Mouse (Mus musculus) lung, postnatal 10 days (tissue): Measurements from ENCODE around the gene Actrt2.

Experiments
- DNase-seq: peaks from one replicate; pipeline ENCODE4 v3.0.0; 2021

The Actrt2 gene

DNA sequence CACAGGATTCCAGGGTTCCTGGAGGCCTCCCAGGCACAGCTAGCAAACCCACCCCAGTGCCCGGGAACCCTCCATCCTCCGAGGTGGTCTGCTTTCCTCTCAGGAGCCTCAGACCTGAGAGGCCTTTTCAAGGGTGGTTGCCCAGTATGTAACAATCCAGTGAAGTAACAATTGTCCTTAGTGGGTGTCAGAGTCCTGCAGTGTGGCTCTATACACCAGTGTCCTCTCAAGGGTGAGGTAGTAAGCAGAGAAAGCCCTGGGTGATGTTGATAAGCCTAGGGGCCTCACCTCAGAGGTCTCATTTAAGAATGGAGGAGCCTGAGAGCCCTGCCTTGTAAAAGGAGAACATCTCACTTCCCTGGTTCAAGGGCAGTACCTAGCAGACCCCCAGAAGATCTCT lies at the start of gene Actrt2:
Actrt2 (minus strand) TSS at position 101 of the 400 bp plus-strand sequence.
- DNase-seq = no peak

DNA sequence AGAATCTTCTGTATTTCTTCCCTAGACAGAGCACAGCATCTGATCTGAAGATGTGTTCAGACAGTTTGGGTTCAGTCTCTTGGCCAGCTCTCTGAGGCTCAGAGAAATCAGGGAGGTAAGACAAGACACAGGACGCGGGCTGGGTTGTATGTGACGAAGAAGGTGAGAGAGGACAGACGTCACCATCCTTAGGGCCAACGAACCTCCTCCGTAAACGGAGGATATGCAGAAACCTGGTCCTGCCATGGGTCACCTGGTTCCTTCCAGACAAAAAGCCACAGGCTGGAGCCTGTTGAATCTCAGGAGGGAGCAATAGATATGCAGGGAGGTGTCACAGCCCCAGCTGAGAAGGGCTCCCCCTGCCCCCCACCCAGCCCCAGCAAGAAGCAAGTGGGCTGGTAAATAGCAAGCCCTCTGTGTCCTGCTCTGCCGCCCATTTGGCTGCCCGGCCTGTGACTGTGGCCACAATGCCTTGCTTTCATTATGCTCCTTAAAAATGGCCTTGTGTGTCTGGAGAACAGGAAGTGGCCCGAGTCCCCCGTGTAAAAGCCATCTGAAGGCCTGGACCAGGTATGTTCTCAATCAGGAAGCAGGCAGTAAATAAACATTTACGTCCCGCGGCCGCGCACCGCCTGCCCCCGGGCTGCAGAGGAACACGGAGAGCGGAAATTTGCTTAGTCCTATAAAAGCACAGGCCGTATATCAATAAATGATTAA lies 41.9 kb upstream of the Actrt2 start:
- no peak for DNase-seq

DNA sequence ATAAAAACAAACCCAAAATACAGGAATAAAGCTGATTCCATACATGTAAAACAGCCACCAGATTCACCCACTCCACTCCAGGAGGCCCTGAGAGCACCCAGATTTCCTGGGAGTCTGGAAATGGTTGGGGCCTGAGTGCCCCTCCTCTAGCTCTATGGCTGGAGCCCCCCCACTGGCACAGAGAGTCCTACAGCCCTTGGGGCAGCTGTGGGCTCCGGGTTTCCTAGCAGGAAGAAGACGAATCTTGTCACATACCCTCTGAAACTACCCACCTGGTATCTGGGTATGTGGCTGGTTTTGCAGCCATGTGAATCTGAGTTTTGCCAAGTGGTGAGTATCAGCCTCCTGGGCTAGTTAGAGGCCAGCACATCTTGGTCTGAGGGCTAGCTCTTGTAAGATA lies 41.1 kb upstream of the Actrt2 start:
- DNase-seq = no peak

DNA sequence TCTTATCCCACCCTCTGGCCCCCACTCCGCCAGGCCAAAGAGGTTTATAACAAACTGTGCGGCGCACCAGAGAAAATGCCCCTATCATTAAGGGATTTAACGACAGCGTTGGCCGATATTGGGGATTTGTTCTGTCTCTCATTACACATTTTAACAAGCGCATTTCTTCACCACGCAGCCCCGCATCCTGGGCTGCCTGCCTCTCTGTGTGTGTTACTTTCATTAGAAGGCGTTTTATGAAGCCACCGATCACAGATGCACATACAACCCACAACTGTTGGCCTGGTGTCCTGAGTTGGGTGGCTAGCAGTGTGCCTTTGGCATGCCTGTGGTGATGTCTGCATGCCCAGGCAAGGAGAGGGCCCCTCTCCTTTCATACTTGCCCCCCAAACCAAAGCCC lies 40.6 kb upstream of the Actrt2 start:
- no peak for DNase-seq

DNA sequence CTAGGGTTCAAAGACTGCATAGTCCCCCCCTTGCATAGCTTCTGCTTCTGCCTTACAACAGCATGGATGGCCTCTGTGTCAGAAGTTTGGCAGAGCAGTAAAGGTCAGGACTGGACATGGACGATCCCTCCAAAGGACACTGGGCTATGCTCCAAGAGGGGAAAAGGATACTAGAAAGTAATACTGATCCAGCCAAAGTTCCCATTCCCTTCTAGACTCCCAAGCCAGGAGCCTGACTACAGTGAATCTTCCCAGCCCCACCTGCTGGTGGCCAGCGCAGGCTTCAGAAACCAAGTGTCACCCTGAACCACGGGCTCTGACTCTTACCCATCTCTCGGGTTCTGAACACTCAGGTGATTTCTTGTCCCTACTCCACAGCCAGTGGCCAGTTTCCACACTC lies 39.9 kb upstream of the Actrt2 start:
- no peak for DNase-seq

DNA sequence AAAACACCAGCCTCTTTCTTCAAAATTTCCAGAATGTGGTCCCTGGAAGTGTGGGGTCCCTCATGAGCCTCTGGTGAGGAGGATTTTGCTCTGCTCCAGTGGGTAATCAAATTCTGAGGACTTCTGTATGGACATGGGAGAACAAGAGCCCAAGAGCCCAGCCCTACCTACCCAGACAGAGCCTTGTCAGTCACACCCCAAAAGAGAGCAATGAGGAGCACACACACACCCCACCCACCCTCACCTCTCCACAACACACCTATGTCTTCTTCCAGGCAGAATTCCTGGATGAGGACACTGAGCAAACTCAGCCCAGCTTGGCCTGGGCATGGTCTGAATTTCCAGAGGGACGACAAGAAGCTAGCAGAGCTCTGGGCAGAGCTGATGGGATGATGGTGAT lies 38.8 kb upstream of the Actrt2 start:
- DNase-seq = no peak

DNA sequence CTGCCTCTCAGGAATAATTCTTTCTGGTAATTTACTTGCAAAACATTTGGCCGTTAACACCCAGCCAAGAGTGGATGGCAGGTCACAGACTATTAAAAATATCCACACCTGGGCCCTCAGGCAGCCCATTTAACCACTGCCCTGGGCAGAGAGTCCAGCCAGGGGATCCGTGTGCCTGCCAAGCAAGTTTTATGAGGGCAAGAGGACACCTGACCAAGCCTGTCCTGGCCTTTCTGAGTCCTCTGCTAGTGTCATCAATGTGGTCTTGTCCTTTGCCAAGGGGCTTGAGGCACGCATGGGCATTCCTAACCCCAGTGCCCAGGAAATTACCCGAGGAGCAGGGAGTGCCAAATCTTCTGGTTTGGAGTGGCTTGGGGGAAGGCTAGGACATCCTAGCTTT lies 38.0 kb upstream of the Actrt2 start:
- no peak for DNase-seq

DNA sequence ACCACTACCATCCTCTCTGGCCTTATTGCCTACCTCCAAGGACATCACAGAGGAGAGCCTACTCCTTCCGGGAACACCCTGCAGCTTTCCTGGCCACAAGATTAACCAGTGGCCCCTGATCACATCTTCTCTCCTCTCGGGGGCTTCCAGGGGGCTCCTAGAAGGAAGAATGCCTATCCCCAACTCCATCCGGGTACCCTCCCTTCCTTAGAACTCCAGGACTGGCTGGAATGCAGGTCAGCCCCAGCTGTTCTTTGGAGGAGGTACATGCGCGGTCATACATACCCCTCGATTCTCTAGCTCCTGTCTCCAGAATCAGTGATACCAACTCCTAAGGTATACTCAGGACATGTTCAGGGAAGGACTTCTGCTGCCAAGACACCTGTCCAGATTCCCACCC lies 37.4 kb upstream of the Actrt2 start:
- DNase-seq = no peak

DNA sequence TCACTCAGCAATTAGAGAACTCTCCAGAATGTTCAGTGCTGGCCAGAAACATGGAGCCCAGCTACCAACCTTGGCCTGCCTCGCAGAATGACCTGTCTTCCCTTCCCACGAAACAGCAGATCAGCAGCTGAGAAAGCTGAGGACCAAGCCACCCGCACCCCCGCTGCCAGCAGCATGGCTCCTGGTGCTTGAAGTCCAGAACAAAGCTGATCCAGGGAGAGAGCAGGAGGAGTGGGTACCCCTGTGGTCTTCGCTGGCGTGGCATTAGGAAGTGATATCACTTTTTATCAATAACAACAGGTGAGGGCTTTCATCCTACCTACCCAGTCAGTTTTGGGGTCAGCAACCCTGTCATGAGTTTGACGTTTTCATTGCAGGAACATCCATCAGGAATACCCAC lies 36.9 kb upstream of the Actrt2 start:
- no peak for DNase-seq

DNA sequence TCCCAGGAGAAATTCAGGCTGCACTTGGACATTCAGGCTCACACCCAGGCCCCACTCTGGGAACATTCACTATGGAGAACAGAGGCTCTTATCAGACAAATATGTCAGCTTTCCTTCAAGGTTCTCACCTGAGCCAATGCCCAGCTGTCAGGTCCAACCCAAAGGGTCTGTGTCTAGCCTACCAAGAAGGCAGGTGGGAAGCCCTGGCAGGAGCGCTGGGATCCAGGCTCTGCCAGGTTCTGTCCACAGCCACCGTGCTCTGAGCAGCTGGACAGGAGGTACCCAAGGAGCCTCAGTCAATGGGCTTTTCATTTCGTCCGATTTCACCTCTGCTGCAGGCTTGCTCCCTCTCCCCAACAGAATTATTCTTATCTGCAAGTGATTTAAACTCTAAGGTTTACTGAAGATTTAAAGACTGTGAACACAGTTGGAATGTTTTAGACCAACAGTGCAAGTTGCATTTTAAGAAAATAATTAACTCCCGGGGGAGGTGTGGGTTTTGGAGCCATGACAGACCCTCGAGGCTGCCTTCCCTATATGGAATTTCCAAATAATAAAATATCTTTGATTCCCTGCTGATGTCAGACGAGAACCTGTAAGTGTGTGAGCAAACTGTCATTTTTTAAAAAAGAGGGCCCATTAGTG lies 35.9 kb upstream of the Actrt2 start:
- DNase-seq = no peak

DNA sequence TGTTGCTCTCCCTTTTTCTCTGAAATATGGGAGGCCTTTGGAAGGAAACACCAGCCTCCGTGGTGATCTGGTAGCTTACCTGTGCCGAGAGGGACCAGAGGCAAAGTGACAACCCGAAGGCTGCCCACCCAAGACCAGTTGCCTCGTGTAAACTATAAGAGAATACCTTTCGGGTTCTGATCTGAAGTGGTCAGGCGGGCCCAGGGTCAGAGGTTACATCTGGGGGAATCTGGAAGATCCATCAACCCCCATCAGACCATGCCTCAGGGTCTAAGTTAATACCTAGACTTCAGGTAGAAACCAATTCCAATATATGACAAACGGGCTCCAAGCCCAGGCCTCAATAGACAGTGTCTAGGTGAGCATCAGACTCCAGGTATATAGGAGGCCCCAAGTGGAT lies 35.3 kb upstream of the Actrt2 start:
- no peak for DNase-seq

DNA sequence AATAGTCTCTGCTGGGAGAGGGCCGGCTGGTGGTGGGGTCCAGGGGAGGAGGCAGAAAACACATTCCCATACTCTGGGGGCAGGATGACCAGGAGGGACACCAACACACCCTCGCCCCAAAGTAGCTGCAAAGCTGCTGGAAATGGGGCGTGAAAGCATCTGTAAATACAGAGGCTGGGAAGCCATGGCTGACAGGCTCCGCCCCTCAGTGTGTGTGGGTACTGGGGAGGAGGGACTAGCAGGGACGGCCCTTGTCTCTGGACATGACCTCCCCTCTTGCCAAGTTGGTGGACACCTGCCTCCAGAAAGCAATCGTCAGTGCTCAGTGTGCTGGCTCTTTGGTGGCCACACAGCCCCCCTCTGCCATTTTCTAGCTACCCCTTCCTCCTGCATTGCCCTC lies 34.5 kb upstream of the Actrt2 start:
- DNase-seq = no peak

DNA sequence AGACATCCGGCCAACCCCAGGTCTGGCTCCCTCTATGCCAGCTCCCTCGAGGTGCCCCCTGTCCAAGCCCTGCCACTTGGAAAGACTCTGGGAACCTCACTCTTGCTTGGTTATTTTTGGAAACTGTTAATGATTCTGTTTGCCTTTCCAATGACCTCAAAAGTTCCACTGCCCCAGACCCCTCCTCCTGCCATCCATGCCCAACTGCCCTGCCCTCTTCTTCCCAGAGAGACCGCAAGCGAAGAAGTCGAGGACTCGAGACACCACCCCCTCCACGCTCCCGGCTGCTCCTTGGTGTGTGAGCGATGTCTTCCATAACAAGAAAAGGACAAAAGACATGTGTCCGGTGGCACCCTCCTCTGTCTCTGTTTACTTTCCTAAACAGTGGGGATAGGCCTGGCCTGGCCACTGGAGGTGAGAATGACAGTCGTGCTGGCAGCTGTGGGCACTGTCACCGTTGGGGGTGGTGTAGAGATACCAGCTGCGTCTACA lies 33.3 kb upstream of the Actrt2 start:
- peak; percentile 58 for DNase-seq

DNA sequence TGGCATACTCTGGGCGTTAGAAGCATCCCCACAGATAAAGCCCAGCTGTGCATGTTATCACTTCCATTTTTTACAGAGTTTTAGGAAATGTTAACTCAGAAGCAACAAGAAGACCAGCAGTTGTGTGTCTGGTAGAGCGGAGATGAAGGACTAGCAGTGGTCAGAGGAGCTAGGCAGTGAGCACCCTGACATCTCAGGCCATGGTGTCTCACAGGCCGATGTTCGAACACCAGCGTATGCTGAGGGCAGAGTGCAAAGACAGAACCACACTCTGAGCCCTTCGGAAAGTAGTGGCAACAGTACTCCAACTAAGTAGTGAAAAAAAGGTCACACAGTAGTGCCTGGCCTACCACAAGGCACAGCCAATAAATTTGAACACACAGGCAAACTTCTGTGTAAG lies 32.8 kb upstream of the Actrt2 start:
- DNase-seq = no peak

DNA sequence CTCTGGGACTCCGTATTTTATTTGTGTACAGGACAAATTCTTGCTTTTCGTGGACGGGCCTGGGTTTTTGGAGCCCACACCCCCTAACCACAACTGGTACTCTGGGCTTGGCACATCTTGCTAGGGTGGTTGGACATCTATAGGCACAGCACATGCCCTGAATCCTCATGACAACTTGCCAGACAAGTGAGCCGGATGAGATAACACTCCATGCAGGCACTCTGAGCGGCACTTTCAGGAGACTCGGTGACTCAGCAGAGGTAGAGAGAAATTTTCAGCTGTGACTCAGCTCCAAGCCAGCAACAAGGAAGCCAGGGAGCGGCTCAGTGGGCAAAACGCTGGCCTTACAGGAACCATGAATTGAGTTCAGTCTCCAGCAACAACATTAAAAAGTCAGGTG lies 31.6 kb upstream of the Actrt2 start:
- no peak for DNase-seq

DNA sequence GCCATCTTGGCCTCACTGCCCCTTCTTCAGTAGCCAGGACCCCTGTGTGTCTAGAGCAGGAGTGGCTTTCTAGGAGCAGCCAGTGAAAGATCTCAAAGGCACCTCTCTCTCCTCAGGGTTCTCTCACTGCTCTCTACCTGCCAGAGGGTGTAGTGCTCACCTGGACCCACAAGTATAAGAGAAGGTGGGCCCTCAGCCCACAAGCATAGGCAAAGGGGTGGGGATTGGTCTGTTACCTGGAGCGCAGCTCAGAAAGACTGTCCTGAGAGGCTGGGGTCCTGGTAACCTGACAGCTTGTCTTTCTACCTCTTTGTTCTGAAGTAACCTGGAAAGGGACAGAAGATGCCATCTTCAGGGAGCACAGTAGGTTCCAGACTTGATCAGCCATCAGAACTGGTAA lies 31.0 kb upstream of the Actrt2 start:
- DNase-seq = no peak

DNA sequence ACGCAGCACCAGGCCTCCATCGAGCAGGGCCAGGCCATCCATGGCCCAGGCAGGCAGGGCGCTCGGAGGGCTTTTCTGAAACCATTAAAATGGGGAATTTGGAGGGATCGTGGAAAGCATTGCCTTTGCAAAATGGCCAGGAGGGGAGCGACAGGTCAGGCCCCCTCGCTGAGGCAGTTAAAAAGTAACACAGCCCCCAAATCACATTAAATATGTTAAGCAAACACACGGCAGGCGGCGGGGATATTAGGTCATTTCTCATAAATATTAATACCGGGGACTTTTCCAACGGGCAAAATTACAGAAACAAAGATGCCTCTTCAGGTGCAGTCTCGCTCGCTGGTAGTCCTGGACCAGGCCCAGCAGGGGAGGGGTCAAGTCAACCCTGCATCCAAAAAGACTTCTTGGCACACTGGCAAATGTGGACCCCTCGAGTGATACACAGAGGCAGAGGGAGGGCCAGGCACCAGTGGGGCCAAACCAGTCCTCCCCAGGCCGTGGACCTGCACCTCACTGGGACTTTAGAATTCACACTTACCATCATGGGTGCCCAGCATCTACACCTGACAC lies 30.4 kb upstream of the Actrt2 start:
- DNase-seq = no peak

DNA sequence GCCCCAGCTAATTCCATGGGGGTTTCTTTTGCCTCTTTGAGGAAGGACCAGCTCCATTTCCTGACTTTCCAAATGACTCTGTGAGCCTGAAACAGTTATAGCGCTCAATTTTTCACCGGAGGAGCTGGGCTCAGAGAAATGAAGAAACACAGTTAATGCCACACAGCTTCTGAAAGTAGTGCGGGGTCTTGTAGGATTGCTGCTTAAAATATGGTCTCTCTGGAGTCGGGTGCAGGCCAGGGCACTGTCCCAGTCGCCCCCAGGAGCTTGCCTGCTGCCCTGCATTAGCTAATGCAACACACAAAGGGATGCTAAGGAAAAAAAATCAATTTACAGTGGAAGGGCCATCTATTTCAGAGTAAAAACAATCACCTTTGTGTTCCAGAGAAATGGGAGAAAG lies 29.8 kb upstream of the Actrt2 start:
- no peak for DNase-seq

DNA sequence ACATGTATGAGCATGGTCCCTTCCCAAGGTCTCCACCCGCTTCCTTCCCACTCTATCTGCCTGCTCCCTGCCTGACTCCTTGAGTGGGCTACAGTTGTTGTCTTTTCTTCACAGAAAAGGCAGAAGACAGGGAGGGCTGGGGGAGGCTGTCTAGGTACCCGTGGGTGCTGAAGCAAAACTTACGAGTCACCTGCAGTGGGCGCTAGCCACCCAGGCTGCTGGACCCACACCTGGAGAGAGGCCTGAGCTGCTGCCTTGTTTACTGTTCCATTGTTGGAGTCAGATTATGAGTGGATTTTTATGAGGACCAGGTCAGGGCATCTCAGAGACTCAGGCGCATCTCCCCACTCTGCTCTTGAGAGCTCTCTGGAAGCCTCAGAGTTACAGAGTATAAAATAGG lies 28.9 kb upstream of the Actrt2 start:
- DNase-seq = no peak

DNA sequence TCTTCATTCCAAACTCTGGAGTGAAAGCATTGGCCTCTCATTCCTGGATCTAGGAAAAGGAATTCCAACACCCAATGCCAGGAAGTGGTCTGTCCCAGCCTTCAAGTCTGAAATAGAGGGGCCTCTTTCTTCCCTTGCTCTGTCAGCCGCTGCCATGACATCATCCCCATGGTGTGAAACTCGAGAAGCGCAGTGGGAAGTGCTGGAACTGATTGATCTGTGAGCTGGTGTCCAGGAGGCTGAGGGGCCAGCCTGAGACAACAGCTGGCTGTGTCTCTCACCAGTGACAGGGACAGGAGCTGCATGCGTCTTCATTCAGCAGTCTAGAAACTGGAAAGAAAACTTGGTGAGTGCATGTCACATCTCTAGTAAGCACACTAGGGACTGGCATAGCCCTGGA lies 28.5 kb upstream of the Actrt2 start:
- no peak for DNase-seq

DNA sequence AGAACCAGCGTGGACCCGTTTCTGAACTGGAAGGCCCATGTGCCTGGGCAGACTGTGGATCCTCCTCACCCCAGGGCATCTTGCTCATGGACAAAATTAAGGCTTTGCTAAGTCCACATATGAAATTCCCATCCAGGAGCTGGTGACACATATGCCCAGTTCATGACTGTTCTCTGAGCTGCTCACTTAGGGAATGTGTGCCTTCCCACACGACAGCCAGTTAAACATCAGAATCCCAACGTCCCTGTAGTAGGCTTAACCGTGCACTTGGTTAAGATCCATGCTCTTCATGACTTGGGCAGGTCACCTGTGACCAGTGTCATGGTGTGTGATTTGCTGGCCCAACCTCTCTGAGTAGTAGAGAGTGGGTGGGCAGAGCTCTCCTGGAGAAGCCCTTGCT lies 26.7 kb upstream of the Actrt2 start:
- DNase-seq = no peak

DNA sequence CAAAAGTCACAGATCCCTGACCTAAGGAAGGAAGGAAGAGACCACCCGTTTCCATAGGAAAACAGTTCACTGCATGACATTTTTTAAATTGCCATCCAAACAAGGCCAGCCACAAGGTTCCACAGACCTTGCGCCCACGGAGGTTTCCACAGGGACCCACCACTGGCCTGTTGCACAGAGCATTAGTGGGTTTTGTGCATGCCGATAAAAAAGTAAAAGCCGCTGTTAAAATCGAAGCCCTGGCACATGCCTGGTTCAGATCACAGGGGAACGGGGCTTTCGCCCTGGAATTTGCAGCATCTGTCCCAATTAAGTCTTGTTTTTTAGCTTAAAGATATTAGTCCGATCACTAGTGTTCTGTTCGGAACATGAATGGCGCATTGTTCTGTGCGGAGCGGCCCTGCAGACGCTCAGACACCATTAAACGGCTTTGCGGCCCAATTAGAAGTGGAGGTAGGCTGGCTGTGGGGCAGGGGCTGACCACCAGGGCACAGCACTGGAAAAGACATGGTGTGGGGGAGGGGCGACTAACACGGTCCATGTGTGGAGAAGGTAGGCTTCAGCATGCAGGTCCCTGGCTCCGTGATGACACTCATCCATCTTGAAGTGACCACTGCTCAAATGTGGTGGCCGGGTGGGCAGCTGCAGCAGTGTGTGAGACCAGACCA lies 25.8 kb upstream of the Actrt2 start:
- no peak for DNase-seq

DNA sequence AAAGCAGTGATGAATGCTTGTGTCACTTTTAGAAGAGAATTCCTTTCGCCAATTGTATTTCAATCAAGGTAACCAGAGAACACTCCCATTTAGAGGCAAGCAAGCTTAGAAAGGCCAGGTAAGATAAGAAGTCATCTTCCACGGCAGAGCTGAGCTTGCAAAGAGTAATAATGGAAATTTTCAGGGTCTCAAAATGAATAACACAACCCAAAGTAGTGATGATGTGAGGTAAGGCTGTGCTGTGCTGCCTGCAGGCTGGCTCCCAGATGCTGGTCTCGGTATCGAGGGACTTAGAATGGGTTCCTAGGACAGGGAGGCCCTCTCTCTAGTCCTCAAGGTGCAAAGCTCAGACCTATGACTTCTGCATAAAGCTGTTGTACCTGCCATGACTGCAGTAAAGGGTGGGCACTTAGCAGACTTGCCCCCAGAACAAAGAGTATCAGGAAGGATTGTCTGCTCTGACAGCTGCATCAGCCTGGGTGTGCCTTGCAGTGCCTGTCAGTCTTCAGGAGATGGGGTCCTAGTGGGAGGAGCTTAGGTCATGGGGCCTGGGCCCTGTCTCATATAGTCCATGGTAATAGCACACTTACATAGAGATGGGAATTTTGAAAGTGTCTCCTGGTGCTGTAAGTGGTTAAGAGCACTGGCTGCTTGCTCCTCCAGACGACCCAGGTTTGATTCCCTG lies 15.5 kb upstream of the Actrt2 start:
- no peak for DNase-seq
